Mouse (Mus musculus) embryonic facial prominence, embryonic 11.5 days (tissue): ENCODE data around the gene Olfr1427. TPM values are rescaled to one million over a fixed set of nuclear protein-coding genes. Genes with fewer than 3 reads are reported as not detected.
"Not testable (repeated sequence)": the region's sequence is repeated elsewhere in the genome, so short reads cannot be mapped to it uniquely, and the experiment has no call there.

Source experiments
- ATAC-seq: fragments of 200-750 bp; cut with Nextera tagmentation; replicated peaks from 2 replicates; pipeline ENCODE4 v1.8.0; 2017; ENCODE audit warnings: low read depth; ENCODE audit not compliant: insufficient number of reproducible peaks, low FRiP score, low TSS enrichment
- DNase-seq: peaks from one replicate; pipeline ENCODE4 v3.0.0-alpha.2; 2015; ENCODE audit warnings: low spot score
- H3K27ac ChIP-seq: fragments of 300-500 bp; sonication (generic); replicated peaks from 2 replicates; pipeline ENCODE4 v1.5.1; 2014; ENCODE audit warnings: mild to moderate bottlenecking, low read depth, low read length, control low read depth
- H3K27me3 ChIP-seq: fragments of 300-500 bp; sonication (generic); 2 replicates; pipeline ENCODE4 v1.6.1; 2014; ENCODE audit warnings: mild to moderate bottlenecking, low read length, moderate library complexity, mixed read lengths; ENCODE audit not compliant: control insufficient read depth, insufficient read depth
- H3K36me3 ChIP-seq: fragments of 300-500 bp; sonication (generic); replicated peaks from 2 replicates; pipeline ENCODE4 v1.6.1; 2014; ENCODE audit warnings: low read depth, mild to moderate bottlenecking, low read length, moderate library complexity, mixed read lengths; ENCODE audit not compliant: control insufficient read depth, insufficient read depth
- H3K4me1 ChIP-seq: fragments of 300-500 bp; sonication (generic); 2 replicates; pipeline ENCODE4 v1.6.1; 2014; ENCODE audit warnings: low read length, mixed read lengths; ENCODE audit not compliant: control insufficient read depth, insufficient read depth
- H3K4me2 ChIP-seq: fragments of 300-500 bp; sonication (generic); 2 replicates; pipeline ENCODE4 v1.6.1; 2014; ENCODE audit warnings: low read depth, mild to moderate bottlenecking, control low read depth, low read length, moderate library complexity
- H3K4me3 ChIP-seq: fragments of 300-500 bp; sonication (generic); 2 replicates; pipeline ENCODE4 v1.5.1; 2014; ENCODE audit warnings: low read depth, low read length, control low read depth
- H3K9ac ChIP-seq: fragments of 300-500 bp; sonication (generic); replicated peaks from 2 replicates; pipeline ENCODE4 v1.6.1; 2014; ENCODE audit warnings: mild to moderate bottlenecking, control low read depth, low read length
- H3K9me3 ChIP-seq: fragments of 300-500 bp; sonication (generic); replicated peaks from 2 replicates; pipeline ENCODE4 v1.6.1; 2016; ENCODE audit warnings: mild to moderate bottlenecking, low read length, inconsistent platforms, mixed read lengths; ENCODE audit not compliant: control insufficient read depth
- WGBS: fragments of 180-500 bp; shearing (Covaris S2); extraction: QIAGEN DNeasy Blood & Tissue Kit; methylation state at CpG from one replicate; pipeline ENCODE4 v1.1.7; 2014; 5-methylcytosine and 5-hydroxymethylcytosine counted together
- polyA plus RNA-seq: library from polyadenylated mRNA; unstranded; fragments of >200 nt; fragmentation: Nextera tagmentation; extraction: Ambion mirVana; gene quantifications from 2 replicates; pipeline ENCODE4 v1.2.1, GENCODE M21; 2014

The Olfr1427 gene
- polyA plus RNA-seq, 1 experiment from 2014 or later, result not detected

DNA sequence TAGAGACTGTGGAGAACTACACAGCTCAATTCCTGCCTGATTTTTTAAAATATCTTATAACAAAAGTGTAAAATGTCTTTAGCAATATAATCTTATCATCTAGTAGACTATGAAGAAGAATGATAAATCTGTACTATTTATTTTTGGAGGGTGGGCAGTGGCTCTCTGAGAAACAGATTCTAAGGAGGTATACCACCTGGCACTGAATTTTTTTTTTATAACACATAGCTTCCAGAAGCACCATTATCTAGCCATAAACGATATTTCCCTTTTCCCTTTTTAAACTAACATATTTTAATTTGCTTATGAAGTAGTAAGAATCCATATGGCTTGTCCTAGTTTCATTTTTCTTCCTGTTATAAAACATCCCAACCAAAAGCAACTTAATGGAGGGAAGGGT is 1.4 kb upstream of the Olfr1427 start:
- ATAC-seq (no peak), DNase-seq (no peak)
- no peaks in the 10 kb centered on the region for H3K27me3 ChIP-seq
- H3K27ac ChIP-seq, result no peak overlapping the region
- H3K4me3 ChIP-seq, result no peak overlapping the region
- 56% methylated on average over 1 of the region's 1 CpGs for WGBS
- H3K9me3 ChIP-seq, result no peaks in the 10 kb centered on the region
- no peak overlapping the region for H3K4me2 ChIP-seq
- no peaks in the 10 kb centered on the region for H3K36me3 ChIP-seq
- no peaks in the 10 kb centered on the region for H3K4me1 ChIP-seq
- no peak overlapping the region for H3K9ac ChIP-seq

DNA sequence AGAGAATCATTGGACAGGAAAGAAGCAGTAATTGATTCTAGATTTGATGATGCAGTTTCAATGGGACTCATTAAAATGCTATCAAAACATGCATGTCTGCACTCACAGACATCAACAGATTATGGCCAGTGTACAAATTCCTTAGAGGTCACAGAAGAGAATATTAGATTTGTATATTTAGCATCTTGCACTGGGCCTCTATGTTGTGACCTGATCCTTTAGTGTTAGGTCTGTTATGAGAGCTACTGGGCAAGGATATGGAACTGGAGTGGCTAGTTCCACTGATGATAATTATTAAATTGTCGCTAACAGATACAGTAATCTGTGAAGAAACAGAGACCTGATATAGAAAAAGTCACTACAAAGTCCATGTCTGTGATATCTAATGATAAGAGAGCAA is 11.2 kb downstream of the Olfr1427 start, which contains the start of gene Olfr1426:
TSS of gene Olfr1426 (minus strand) at position 101 of the 400 bp plus-strand sequence.
- no peaks in the 10 kb centered on the region for H3K4me1 ChIP-seq
- H3K4me3 ChIP-seq, result no peak within 1 kb of the TSS
- H3K9ac ChIP-seq, result no peak within 1 kb of the TSS
- WGBS, result 80% methylated on average over 1 of the region's 1 CpGs
- no peaks in the 10 kb centered on the region for H3K9me3 ChIP-seq
- ATAC-seq (no peak), DNase-seq (no peak)
- H3K36me3 ChIP-seq, result no peaks in the 10 kb centered on the region
- no peaks in the 10 kb centered on the region for H3K27me3 ChIP-seq
- H3K4me2 ChIP-seq, result no peak within 1 kb of the TSS
- H3K27ac ChIP-seq, result no peak within 1 kb of the TSS

- not testable (repeated sequence) for H3K4me2 ChIP-seq, ATAC-seq, H3K27me3 ChIP-seq, DNase-seq, H3K36me3 ChIP-seq, H3K27ac ChIP-seq, H3K4me3 ChIP-seq, H3K9me3 ChIP-seq, H3K4me1 ChIP-seq, H3K9ac ChIP-seq
- WGBS, result 83% methylated on average over 4 of the region's 4 CpGs
Observed at GRCm38 (mm10) chr19:12077631-12078030, 25.5 kb downstream of the Olfr1427 start, which contains the start of gene Olfr1425. Olfr1425 (minus strand) TSS chr19:12077731.

- WGBS, result 70% methylated on average over 1 of the region's 1 CpGs
- H3K4me2 ChIP-seq, ATAC-seq, H3K4me3 ChIP-seq, H3K9ac ChIP-seq, DNase-seq, H3K4me1 ChIP-seq, H3K9me3 ChIP-seq, H3K36me3 ChIP-seq, H3K27me3 ChIP-seq, H3K27ac ChIP-seq: not testable (repeated sequence)
Observed at GRCm38 (mm10) chr19:12069546-12069945, 33.6 kb downstream of the Olfr1427 start.

DNA sequence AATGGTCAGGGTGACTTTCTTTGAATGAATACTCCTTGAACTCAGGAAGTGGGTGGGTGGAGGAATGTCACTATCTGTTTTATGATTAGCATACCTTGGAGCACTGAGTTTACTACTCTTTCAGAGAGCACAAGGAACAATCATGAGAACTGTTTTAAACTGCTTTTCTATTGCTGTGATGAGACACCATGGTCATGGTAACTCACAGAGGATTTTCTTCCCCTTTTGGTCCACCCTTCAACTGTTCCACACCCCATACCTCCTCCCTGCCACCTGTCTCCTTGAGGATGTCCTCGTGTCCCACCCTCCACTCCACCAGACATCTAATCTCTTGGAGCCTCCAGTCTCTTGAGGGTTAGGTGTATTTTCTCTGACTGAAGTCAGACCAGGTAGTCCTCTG is 35.3 kb downstream of the Olfr1427 start:
- H3K4me3 ChIP-seq, ATAC-seq, H3K27ac ChIP-seq, H3K9me3 ChIP-seq, DNase-seq, H3K27me3 ChIP-seq, H3K4me2 ChIP-seq, H3K9ac ChIP-seq, H3K4me1 ChIP-seq, H3K36me3 ChIP-seq: not testable (repeated sequence)
- WGBS, result 60% methylated on average over 1 of the region's 1 CpGs

DNA sequence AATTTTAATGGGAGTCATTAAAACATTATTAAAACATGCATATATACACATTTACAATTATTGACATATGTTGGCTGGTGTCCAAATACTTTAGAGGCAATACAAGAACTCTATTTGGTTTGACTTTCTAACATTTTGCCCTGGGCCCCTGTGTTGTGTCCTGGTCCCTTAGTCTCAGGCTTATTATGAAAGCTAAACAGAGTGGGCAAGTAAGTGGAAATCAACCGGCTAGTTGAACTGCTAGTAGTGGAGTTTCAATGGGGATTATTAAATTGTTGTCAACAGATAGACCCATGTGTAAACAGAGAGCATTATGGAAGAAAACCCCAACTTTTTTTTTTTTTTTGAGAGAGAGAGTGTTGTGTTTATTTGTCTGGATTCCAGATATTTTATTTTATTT is 40.6 kb downstream of the Olfr1427 start, which contains the start of gene Olfr1424:
TSS of gene Olfr1424 (minus strand) at position 101 of the 400 bp plus-strand sequence.
- H3K4me2 ChIP-seq, H3K27me3 ChIP-seq, DNase-seq, H3K4me1 ChIP-seq, ATAC-seq, H3K27ac ChIP-seq, H3K9ac ChIP-seq, H3K36me3 ChIP-seq, H3K9me3 ChIP-seq, H3K4me3 ChIP-seq: not testable (repeated sequence)
- 88% methylated on average over 1 of the region's 1 CpGs for WGBS

Other genes starting within 250 kb of the Olfr1427 start
- not detected in 2 replicates for gene Olfr1418, start 242.3 kb downstream of the Olfr1427 start, polyA plus RNA-seq
- not detected in 2 replicates for gene Olfr1419, start 228.2 kb downstream of the Olfr1427 start, polyA plus RNA-seq
- gene Olfr1420, start 216.8 kb downstream of the Olfr1427 start, polyA plus RNA-seq, result 0.07 TPM in 1 of 2 replicates, not detected in the other
- 25.9 and 27.9 TPM in 2 replicates for gene Patl1, start 190.9 kb downstream of the Olfr1427 start, polyA plus RNA-seq
- gene Osbp, start 137.4 kb downstream of the Olfr1427 start, polyA plus RNA-seq, result 6.4 and 7.2 TPM in 2 replicates
- not detected in 2 replicates for gene Olfr1423, start 62.0 kb downstream of the Olfr1427 start, polyA plus RNA-seq
- not detected in 2 replicates for gene Olfr1424, start 40.7 kb downstream of the Olfr1427 start, polyA plus RNA-seq
- not detected in 2 replicates for gene Olfr1425, start 25.6 kb downstream of the Olfr1427 start, polyA plus RNA-seq
- not detected in 2 replicates for gene Olfr1426, start 11.3 kb downstream of the Olfr1427 start, polyA plus RNA-seq
- not detected in 2 replicates for gene Olfr1428, start 12.6 kb upstream of the Olfr1427 start, polyA plus RNA-seq
- gene Olfr76, start 19.9 kb upstream of the Olfr1427 start, polyA plus RNA-seq, result not detected in 2 replicates
- gene Olfr1555-ps1, start 66.8 kb upstream of the Olfr1427 start, polyA plus RNA-seq, result not detected in 2 replicates
- gene Olfr1431, start 97.3 kb upstream of the Olfr1427 start, polyA plus RNA-seq, result not detected in 2 replicates
- gene Olfr1432, start 129.3 kb upstream of the Olfr1427 start, polyA plus RNA-seq, result not detected in 2 replicates
- not detected in 2 replicates for gene Olfr262, start 138.3 kb upstream of the Olfr1427 start, polyA plus RNA-seq
- gene Olfr235, start 157.7 kb upstream of the Olfr1427 start, polyA plus RNA-seq, result not detected in 2 replicates
- not detected in 2 replicates for gene Olfr1434, start 176.5 kb upstream of the Olfr1427 start, polyA plus RNA-seq
- gene Olfr1436, start 195.8 kb upstream of the Olfr1427 start, polyA plus RNA-seq, result not detected in 2 replicates
- not detected in 2 replicates for gene Olfr1437, start 221.8 kb upstream of the Olfr1427 start, polyA plus RNA-seq
- not detected in 2 replicates for gene Olfr1438-ps1, start 232.6 kb upstream of the Olfr1427 start, polyA plus RNA-seq